Mouse (Mus musculus) v-Abl transformed pro-B cells (cell line): ENCODE results near the gene Apom.

Source experiments
- in situ Hi-C, 2 experiments: fragments of 400-800 bp; cut with MboI; formaldehyde crosslinking; loops; one replicate each; pipeline ENCODE4 v1.15.1; 2025; ENCODE audit not compliant: unreplicated experiment in 2 of 2

The Apom gene

DNA sequence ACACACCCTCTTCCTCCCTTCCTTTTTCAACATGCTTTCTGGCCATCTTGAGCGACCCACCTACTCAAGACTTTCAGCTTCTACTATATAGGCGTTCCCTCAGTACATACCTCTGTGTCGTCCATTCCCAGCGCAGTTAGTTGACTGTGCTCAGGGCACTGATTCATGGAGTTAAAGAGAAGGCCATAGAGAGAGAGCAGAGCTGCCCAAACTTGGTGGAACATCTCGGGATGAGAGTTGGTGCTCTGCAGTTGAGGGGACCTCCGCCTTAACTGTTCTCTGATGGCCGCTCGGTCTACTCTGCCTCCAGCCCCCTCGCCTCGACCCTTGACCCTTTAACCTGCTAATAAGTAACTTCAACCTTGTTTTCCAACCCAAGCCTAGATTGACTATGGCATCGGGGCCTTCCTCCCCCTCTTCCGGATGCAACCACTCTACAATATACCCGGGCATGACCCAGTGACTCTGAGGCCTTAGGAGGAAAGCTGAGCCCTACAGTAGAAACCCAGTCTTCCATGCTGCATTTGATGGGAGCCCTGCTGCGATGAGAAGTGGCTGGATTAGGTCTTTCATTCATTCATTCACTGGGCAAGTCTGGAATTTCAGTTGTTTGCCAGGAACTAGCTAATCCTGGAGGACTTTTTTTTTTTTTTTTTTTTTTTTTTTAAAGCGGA lies at the start of gene Apom:
Apom (minus strand) TSS at position 551 of the 674 bp plus-strand sequence.
- in situ Hi-C loops, result loop anchor here in 1 of 2 experiments (25.0 kb wide), 1 partner anchor 381 kb away; the partner anchor contains the start of genes Cchcr1, Pou5f1 and Tcf19

DNA sequence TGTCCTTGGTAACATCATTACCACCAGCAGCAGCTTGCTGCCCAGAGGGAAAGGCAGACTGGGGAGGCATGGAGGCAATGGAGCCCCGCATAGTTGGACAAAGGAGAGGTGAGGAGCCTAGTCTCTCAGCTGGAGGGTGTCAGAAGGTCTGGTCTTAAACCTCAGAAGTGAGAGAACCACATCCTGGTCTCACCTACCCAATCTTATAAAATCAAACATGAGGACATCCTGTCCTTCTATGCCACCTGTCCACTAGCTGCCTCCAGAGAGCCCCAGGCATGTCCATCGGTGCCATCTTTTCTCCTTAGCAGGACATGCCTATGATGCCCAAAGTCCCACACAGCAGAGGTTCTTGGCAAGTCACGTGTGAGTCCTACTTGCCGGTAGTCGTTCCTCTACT lies 48.2 kb upstream of the Apom start:
- in situ Hi-C loops, result no loop called here

DNA sequence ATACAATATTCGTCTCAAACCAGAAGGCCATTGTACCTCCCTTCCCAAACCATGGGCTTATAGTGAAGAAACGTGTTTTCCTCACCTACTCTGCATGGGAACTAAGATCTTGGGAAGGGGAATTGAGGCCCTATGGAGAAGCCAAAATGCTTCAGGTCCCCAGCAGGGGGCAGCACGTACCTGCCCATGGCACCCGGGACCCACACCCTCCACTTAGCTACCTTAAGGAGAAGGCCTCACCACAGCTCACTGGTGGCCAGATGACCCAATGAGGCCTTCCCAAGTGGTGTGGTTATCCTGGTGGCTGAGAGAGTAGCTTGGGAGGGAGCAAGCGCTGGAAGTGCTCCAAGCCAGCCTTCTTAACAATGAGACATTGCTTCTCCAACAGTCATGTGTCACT lies 46.7 kb upstream of the Apom start:
- in situ Hi-C loops, result loop anchor here (5.0 kb wide), 1 partner anchor 54 kb away; the partner anchor contains the start of gene Atp6v1g2 (in 2 of the 2)

DNA sequence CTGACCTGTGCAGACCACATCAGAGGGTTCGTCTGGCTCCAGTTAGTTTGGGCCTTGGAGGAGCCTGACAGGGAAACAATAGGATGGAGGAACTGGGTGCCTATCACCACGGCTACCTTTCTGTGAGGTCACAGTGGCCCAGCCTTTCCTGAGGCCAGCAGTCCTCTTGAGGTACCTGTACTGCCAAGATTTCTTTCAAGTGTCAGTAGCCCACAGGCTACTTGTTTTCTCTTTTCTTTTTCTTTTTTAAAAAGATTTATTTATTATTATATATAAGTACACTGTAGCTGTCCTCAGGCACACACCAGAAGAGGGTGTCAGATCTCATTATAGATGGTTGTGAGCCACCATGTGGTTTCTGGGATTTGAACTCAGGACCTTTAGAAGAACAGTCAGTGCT lies 44.1 kb upstream of the Apom start, which contains the start of gene Aif1:
Aif1 (minus strand) TSS at position 101 of the 400 bp plus-strand sequence.
- in situ Hi-C loops, result loop anchor here (5.0 kb wide), 1 partner anchor 56 kb away; the partner anchor contains the start of gene Atp6v1g2 (in 2 of the 2)

DNA sequence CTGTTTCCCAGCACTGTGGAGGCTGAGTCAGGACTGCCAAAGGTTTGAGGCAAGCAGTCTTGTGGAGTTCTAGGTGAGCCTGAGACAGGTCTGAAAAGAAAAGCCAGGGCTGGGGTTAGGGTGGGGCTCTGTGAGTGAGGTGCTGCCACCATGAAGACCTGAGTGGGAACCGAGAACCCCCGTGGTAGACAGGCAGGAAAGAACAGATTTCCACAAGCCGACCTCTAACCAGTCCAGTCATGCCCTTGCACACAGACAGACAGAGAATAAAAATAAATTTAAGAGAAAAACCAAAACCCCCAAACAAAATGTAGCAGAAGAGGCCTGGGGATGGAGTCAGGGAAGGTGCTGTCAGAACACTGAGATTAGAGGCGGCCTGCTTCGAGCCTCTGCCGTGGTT lies 43.5 kb upstream of the Apom start:
- in situ Hi-C loops, result loop anchor here (5.0 kb wide), 1 partner anchor 57 kb away; the partner anchor contains the start of gene Atp6v1g2 (in 2 of the 2)

DNA sequence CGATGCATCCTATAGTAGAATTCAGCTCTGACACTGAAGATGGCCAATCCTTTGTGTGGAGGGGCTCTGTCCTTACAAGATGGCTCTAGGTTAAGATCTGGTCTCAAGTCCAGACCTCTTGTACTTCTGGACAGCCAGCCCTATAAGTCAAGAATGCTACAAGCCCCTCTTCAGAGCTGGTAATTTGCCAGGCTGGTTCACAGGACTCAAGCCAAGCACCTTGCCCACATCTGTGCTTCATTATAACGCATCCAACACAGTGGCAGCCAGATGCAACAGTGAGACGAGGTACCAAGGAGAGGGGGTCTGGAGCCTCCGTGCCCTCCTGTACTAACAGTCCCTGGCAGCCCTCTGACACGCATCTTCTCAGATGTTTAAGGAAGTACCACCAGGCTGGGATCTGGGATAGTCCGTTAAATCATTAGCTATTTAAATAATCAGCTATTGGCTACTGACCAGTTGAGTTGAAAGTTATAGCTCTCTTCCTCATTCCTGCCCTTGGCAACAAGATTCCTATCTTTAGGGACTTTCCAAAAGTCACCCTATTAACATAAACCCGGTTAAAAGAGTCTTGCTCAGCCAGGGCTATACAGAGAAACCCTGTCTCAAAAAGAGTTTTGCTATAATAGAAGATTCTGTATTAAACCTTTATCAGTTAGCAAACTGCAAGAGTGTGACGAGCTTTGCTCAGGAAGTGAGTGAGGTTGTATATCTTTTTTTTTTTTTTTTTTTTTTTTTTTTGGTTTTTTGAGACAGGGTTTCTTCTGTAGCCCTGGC lies 42.5 kb upstream of the Apom start:
- in situ Hi-C loops, result no loop called here

DNA sequence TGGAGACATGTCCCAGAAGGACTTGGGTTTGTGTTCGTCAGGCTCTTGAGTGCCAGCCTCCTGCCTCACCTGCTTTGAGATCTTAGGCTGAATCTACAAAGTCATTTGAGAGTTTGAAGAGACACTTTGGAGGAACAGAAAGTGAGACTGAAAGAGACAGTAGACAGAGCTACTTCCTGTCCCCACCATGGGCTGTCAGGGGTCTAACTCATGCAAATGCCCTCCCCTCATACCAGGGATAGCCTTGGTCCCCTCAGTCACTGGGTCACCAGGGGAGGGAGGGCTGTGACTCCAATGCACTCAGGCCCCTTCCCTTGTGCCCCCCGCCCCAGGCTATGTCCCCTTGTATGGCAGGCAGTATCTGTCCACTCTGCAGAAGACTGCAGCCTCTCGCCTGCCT lies 41.5 kb upstream of the Apom start:
- in situ Hi-C loops, result no loop called here

DNA sequence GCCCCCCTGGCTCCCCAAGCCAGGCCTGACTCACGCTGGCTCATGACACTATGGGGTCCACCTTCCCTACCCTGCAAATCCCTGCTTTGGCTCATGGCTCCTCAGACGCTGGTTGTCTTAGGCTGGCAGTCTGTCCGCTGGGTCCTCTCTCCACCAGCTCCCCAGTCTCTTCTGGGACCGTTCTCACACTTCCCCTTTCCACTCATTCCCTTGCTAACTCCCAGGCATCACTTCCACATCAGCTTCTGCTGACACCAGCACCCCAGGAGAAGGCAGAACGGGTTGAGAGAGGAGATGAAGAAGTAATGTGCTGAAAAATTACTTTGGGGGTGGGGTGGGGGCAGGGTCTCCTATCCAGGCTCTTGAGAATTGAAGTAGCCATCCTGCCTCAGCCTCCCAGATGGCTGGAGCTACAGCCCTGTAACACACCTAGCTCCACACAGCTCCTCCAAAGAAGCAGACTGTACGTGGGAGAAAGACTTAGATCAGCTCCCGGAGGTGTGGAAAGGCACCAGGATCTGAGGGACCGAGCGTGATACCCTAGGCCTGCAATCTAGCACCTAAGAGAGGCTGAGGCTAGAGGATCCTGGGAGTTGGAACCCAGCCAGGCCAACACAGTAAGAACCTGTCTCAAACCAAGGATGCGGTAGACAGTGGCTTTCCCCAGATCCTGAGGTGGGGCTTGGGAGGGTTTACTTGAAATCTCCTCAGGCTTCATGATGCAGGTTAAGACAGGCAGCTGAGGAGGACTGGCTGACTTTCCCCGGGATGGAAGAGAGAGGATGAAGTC lies 40.8 kb upstream of the Apom start:
- in situ Hi-C loops, result no loop called here

DNA sequence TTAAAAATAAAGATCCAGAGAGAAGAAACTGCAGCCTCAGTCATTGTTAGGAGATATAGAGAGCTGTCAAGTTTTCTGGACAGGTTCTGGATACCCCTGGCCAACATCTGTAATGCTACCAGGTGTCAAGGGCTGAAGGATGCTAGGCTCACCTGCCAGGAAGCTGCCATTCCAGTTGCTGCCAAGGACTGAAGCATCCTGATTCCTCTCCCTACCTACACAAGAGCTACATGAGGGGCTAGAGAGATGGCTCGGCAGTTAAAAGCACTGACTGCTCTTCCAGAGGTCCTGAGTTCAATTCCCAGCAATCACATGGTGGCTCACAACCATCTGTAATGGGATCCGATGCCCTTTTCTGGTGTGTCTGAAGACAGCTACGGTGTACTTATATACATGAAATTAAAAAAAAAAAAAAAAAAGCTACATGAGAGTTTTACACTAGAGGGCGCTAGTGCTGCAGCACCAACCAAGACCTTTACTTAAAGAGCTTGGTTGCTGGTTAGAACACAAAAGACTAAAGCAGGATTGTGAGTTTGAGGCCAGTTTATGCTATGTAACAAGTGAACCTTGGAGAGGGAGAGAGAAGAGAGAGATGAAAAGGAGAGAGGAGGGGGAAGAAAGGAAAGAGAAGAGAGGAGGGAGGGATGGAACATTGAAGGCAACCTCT lies 36.8 kb upstream of the Apom start:
- in situ Hi-C loops, result no loop called here

DNA sequence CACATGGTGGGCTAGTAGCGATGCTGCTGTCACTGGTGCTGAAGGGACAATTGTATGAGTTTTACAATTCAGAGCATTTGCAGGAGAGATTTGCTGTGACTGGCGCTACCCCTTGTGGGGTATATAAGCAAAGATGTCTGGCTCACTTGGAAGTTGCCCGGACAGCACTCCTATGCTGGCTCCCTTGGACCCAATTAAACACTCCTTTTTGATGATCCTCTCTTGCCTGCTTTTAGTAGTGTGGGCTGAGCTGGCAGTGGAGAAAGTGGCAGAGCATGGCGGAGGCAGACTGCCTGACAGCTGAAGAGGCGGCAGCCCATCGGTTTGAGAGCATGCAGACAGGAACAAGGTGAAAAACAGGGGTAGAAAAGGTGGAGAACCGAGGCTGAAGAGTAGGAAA lies 35.9 kb upstream of the Apom start:
- in situ Hi-C loops, result no loop called here

DNA sequence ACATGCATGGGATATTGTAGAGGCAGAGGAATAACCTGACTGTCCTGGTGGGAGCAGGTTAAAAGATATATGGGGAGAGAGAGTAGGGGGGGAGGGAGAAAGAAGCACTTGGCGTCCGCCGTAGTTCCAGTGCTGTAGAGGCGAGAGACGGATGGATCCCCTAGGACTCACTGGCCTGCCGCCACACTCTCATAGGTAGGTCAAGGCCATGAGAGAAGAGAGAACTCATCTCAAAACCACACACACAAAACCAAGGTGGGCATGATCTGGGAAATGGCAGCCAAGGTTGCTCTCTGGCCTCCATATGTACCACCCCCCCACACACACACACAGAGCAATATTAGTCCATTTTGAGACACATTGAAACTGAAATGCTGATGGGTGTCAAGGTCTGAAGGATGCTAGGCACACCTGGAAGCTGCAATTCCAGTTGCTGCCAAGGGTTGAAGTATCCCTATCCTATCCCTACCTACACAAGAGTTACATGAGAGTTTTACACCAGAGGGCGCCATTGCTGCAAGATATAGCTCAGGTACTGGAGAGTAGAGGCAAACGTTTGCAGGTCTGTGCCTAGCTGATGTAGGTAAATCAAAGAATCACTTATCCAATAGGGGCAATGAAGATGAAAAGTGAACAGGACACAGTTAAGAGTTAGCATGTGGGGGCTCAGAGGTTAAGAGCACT lies 34.6 kb upstream of the Apom start:
- in situ Hi-C loops, result no loop called here

DNA sequence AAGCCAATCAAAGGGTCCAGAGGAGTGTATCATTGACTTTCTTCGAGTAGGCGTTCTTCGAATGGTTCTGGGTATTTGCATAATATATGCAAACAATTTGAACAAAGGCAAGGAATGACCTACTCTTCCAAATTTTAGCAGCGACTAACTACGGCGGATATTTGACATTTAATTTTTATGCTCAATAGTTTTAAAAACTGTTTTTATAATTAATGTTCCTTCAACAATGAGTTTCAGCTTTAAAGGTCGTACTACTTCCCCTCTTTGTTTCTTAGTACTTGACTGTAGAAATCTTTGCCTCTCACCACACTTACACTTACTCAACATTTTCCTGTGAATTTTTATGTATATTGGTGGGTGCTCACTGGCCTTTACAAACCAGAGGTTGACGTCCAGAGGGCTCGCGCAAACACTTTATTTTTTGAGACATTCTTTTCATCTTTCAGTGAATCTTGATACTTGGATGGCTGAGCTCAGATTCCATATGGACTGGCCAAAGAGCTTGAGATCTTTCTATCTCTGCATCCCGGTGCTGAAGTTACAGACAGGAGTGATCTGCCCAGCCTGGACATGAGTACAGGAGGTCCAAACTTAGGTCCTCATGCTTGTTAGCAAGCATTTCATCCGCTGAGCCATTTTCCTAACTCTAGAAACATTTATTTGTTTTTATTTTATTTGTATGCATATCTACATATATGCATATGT lies 33.8 kb upstream of the Apom start:
- in situ Hi-C loops, result no loop called here

DNA sequence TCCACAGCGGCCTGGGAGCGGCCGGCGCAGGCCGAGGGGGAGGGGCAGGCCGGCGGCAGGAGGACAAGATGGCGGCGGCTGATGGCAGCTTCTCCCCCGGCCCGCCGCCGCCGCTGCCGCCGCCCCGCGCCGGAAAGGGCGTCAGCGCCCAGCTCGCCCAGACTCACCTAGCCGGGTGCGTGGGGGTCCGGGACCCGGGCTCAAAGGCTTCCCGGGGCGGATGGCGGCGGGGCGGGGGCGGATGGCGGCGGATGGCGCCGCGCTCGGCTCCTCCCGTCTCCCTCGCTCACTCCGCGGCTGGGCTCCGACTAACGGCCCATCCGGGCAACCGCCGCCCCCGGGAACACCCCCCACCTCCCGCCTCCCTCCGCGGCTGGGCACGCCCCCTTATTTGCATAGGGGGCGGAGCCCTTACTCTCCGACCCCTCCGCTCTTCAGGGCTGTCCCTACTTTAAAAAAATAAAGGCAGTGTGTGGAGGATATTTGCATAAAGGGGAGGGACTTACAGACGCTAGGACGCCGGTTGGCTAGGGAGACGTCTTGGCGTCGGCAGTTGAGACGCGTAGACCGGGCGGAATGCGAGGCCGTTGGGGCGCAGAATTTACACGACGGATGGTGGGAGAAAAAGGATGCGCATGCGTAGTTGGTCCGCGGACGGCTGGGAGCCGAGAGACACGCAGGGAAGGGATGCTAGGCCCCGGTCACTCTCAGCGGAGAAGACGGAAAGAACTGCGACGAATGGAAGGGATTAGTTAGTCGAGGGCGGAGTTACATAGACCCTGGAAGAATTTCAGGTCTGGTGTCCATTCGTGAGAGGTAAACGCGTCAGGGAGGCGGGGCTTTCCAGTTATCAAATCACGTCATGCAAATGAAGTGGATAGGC lies 33.0 kb upstream of the Apom start, which contains the start of gene Prrc2a:
Prrc2a (minus strand) TSS at position 330 of the 883 bp plus-strand sequence.
- in situ Hi-C loops, result no loop called here

DNA sequence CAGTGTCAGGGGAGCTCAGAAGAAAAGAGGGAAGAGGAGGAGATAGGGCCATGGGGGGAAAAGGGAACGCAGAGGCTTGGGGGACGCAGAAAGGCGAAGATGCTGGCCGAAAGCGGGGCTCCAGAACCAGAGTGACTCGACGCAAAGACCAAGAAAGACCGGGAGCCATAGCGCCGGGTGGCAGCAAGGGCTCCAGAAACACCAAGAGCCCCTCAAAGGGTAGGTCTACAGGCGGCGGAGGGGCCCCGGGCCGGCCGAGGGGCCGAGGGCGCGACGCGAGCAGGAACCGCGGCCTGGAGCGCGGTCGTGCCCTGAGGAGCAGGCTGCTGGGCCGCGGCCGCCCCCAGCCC lies 32.3 kb upstream of the Apom start:
- in situ Hi-C loops, result no loop called here

DNA sequence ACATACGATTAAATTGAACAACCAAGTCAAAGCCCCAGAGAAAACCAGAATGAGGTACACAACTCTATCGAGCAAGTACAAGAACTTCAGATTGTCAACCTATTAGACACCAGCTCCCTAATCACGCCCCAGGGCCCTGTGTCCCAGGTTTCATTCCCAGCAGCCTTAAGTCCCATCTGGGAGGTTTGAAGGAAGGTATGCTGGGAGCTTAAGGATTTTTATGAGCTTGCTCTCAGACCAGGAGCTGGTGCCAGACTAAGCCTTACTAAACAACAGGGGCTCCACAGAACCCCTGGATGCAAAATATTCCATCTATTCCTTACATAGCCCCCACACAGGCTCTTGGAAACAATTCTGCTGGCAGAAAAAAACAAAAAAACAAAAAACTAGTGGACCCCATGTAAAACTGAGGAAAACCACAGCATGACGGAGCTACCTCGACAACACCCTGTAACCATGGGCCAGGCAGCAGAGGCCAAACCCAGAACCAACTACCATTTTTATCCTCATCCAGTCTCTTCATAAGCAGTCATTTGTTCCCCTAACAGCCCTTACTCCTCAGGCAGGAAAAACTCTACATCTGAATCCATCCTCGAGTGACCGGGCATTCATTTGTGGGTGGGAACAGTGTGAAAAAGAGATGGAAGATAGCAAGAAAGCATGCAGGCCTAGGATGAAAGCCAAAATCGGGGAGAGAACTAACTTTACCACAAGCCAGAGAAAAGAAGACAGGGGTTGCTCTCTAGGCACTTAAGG lies 31.7 kb upstream of the Apom start:
- in situ Hi-C loops, result no loop called here

DNA sequence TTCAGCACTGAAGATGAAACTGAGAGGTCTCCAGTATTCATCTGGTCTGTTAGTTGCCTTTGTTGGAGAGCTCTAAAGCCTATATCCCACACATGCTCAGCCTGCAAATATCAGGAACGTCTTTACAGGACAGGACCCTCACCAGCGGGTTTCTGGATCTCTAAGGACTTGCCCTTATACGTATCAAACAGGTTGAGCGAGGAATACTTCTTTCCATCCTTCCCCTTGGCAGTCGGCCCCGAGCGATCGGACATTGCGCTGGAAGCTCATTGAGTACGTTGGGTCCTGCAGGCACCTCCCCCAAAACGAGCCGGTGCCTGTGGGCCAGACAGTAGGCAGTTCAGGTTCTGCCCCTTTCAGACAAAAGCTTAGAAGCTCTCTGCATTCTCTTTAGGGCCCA lies 30.9 kb upstream of the Apom start:
- in situ Hi-C loops, result no loop called here

DNA sequence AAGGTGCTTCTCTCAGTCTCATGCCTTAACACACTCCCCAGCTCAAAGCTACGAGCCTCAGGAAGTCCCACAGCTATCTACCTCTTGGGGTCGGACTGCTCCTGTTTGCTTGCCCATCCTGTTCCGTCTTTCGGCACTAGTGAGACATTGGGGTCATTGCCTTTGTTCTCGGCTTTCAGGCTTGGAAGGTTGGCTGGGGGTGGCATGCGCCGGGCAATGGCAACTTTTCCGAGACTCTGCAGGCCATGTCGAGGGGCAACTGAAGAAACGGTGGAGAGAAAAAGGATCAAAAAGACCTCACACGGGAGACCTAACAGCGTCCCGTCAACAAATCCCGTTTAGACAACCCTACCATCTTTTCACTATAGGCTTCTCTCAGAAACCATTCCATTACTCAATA lies 30.3 kb upstream of the Apom start:
- in situ Hi-C loops, result no loop called here

DNA sequence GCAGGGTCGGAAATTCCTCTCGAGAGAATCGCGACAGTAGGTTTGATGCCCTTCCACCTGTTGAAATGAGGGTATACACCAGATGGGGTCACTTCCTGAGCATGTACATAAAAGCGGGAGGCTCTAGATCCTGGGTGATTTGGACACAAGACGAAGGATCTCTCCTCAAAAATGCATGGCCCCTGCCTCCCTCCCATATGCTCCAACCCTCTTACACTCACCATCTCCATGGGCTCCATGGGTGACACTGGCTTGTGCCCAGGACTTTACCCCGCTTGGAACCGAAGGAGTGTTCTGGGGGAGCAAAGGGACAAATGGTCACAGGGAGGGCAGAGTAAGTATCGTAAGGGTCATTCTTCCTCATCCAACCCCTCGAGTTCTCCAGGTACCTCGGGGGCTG lies 29.6 kb upstream of the Apom start:
- in situ Hi-C loops, result no loop called here
